ENCODE assay signal across 9 mouse cellular contexts in genomic region chr8:89042560-89043370, GRCm38 (mm10). TPM values are rescaled to one million over a fixed set of nuclear protein-coding genes. Genes with fewer than 3 reads are reported as not detected.
A peak's percentile ranks its signal among the peaks of the same experiment; 100 is the strongest.
DNase-seq lines count a peak whose midpoint lies in the region; ATAC-seq and TF ChIP-seq lines count a peak whose summit lies in the region.
"Had no signal": no experiment of that assay in that cellular context is flagged by ENCODE, and none has a peak within 500 bp of the region (broad histone marks: within the 10 kb centered on the region; RNA-seq: fewer than 3 reads in every experiment).

No protein-coding gene starts in this region.

- no peak for TF ChIP-seq CTCF in hindbrain, postnatal 0 days (IDR thresholded peaks at IDR 0.05; ENCODE audit: low read depth)
- TF ChIP-seq CTCF in left cerebral cortex, adult 2 months (IDR thresholded peaks at IDR 0.05) = no peak

- peak overlapping the region; percentile 93 for H3K27ac ChIP-seq in forebrain, embryonic 16.5 days (ENCODE audit: low read length)
- H3K27ac ChIP-seq in hindbrain, postnatal 0 days = peak overlapping the region; percentile 80; the same call in 1 of the 2 replicates
- H3K27ac ChIP-seq in left cerebral cortex, adult 2 months = peak overlapping the region; percentile 87
- H3K27ac ChIP-seq in midbrain, embryonic 16.5 days (ENCODE audit: low read length) = peak overlapping the region; percentile 71

- H3K9me3 ChIP-seq in forebrain, embryonic 16.5 days (ENCODE audit: control insufficient read depth, low read length) = no peaks in the 10 kb centered on the region
- no peaks in the 10 kb centered on the region for H3K9me3 ChIP-seq in hindbrain, postnatal 0 days (ENCODE audit: low read length)
- H3K9me3 ChIP-seq in midbrain, embryonic 16.5 days (replicated peaks; ENCODE audit: control insufficient read depth, low read length, poor library complexity, severe bottlenecking) = no peaks in the 10 kb centered on the region

- peak overlapping the region; percentile 67 for H3K4me3 ChIP-seq in forebrain, embryonic 16.5 days (replicated peaks; ENCODE audit: low read length)
- H3K4me3 ChIP-seq in hindbrain, postnatal 0 days (ENCODE audit: low read length) = peak overlapping the region; percentile 52
- H3K4me3 ChIP-seq in left cerebral cortex, adult 2 months = peak overlapping the region; percentile 52
- peak overlapping the region; percentile 50 for H3K4me3 ChIP-seq in midbrain, embryonic 16.5 days (ENCODE audit: low read depth, low read length)
- H3K4me3 ChIP-seq: myocyte had no signal

- 0 out of 2 replicates have a peak, but pooled peaks cover 2% of the 10 kb centered on the region for H3K27me3 ChIP-seq in forebrain, embryonic 16.5 days (replicated peaks; ENCODE audit: control insufficient read depth, insufficient read depth, low read length)
- H3K27me3 ChIP-seq in hindbrain, postnatal 0 days (ENCODE audit: insufficient read depth, low read length) = peaks cover 40% of the 10 kb centered on the region
- peaks cover 15% of the 10 kb centered on the region for H3K27me3 ChIP-seq in midbrain, embryonic 16.5 days (ENCODE audit: control insufficient read depth, insufficient read depth, low read depth, low read length)

- peak overlapping the region; percentile 83 for H3K9ac ChIP-seq in forebrain, embryonic 16.5 days (replicated peaks; ENCODE audit: low read depth, low read length)
- peak overlapping the region; percentile 67 for H3K9ac ChIP-seq in hindbrain, postnatal 0 days (replicated peaks; ENCODE audit: low read length)
- peak overlapping the region; percentile 54 for H3K9ac ChIP-seq in midbrain, embryonic 16.5 days (ENCODE audit: low read depth, low read length)

- ATAC-seq in forebrain, embryonic 16.5 days = peak; percentile 82
- peak; percentile 90 for ATAC-seq in hindbrain, postnatal 0 days
- peak; percentile 82 for ATAC-seq in midbrain, embryonic 16.5 days

- DNase-seq in ovary, postnatal 10 days (ENCODE audit: low spot score) = peak; percentile 51
- DNase-seq in ovary, adult 18-20 months (ENCODE audit: low spot score) = no peak
- DNase-seq in hindbrain, postnatal 0 days (ENCODE audit: low spot score) = peak; percentile 88
- peak; percentile 69 to 83 for DNase-seq in left cerebral cortex, adult 2 months (ENCODE audit: extremely low spot score in 1 of 2, low spot score in 2 of 2)
- DNase-seq in yolk sac, embryonic 10.5 days (ENCODE audit: low spot score) = peak; percentile 89
- no peak for DNase-seq in spleen, postnatal 4 days (ENCODE audit: low spot score in 2 of 2)

- 0% methylated on average over 75 of the region's 80 CpGs for WGBS in forebrain, embryonic 16.5 days
- 2% methylated on average over 68 of the region's 80 CpGs for WGBS in hindbrain, postnatal 0 days
- WGBS in midbrain, embryonic 16.5 days = under 1% methylated on average over 54 of the region's 80 CpGs

- peaks cover 66% of the 10 kb centered on the region for H3K4me1 ChIP-seq in forebrain, embryonic 16.5 days (replicated peaks; ENCODE audit: control insufficient read depth, insufficient read depth, low read length)
- H3K4me1 ChIP-seq in hindbrain, postnatal 0 days (ENCODE audit: insufficient read depth, low read length) = no peaks in the 10 kb centered on the region
- peaks cover 23% of the 10 kb centered on the region for H3K4me1 ChIP-seq in midbrain, embryonic 16.5 days (ENCODE audit: control insufficient read depth, insufficient read depth, low read length)

- no peaks in the 10 kb centered on the region for H3K36me3 ChIP-seq in forebrain, embryonic 16.5 days (ENCODE audit: control insufficient read depth, insufficient read depth)
- no peaks in the 10 kb centered on the region for H3K36me3 ChIP-seq in hindbrain, postnatal 0 days (ENCODE audit: insufficient read depth, low read length)
- no peaks in the 10 kb centered on the region for H3K36me3 ChIP-seq in midbrain, embryonic 16.5 days (ENCODE audit: control insufficient read depth, insufficient read depth, low read length)

- H3K4me2 ChIP-seq in forebrain, embryonic 16.5 days (ENCODE audit: low read length) = peak overlapping the region; percentile 91
- H3K4me2 ChIP-seq in hindbrain, postnatal 0 days (ENCODE audit: low read depth, low read length) = peak overlapping the region; percentile 72
- peak overlapping the region; percentile 77 for H3K4me2 ChIP-seq in midbrain, embryonic 16.5 days (ENCODE audit: low read length)

- intact Hi-C loops in left cerebral cortex, adult 2 months (cut with DNase I) = loop anchor here (2.0 to 5.0 kb wide), 4 partner anchors 36 to 745 kb away; no protein-coding TSS in a partner anchor

RNA-seq across cellular contexts. Expression of gene Sall1, which starts 1.2 kb away (rescaled TPM):
- polyA plus RNA-seq in forebrain, embryonic 16.5 days (2015; fragmentation: Nextera tagmentation; extraction: Ambion mirVana) = 12.5 and 14.6 TPM in 2 replicates
- total RNA-seq in hindbrain, postnatal 0 days (2014; rRNA removed) = 7.5 and 10.7 TPM in 2 replicates
- polyA plus RNA-seq in hindbrain, postnatal 0 days (2015; fragmentation: Nextera tagmentation; extraction: Ambion mirVana) = 3.3 and 3.6 TPM in 2 replicates
- 10 to 100 TPM; 11.5 to 11.6 TPM for total RNA-seq in left cerebral cortex, adult 2 months (2021)
- 5.1 and 5.8 TPM in 2 replicates for polyA plus RNA-seq in midbrain, embryonic 16.5 days (2015; fragmentation: Nextera tagmentation; extraction: Ambion mirVana)
- polyA plus RNA-seq: myocyte had no signal

Comparison
In these comparisons a context has a peak if more than half of its experiments do, and no peak if none do; other contexts are left out.
1. DNase-seq: peak in ovary, postnatal 10 days (single experiment), hindbrain, postnatal 0 days (single experiment), left cerebral cortex, adult 2 months (2 of 2) and yolk sac, embryonic 10.5 days (single experiment); none in ovary, adult 18-20 months (single experiment) and spleen, postnatal 4 days (0 of 2).
2. Peak in every context shown above with its lines, with median percentiles within 50 percentile points of each other: ATAC-seq, H3K27ac ChIP-seq, H3K4me2 ChIP-seq, H3K4me3 ChIP-seq and H3K9ac ChIP-seq.